Mouse (Mus musculus) liver, adult 2 months (tissue): ENCODE results near the gene Eva1c. TPM values are rescaled to one million over a fixed set of nuclear protein-coding genes. Genes with fewer than 3 reads are reported as not detected.

Experiments used
- DNase-seq: peaks from one replicate; pipeline ENCODE4 v3.0.0-alpha.2; 2011; ENCODE audit warnings: low read depth, low spot score; ENCODE audit errors: extremely low read depth
- H3K27ac ChIP-seq: fragments of 200-500 bp; replicated peaks from 2 replicates; pipeline ENCODE4 v1.5.1; 2012; ENCODE audit warnings: low read depth, mild to moderate bottlenecking, control low read depth, inconsistent platforms, low read length; ENCODE audit not compliant: insufficient read depth
- H3K27me3 ChIP-seq: fragments of 200-500 bp; 2 replicates; pipeline ENCODE4 v1.6.1; 2012; ENCODE audit warnings: mild to moderate bottlenecking, moderate library complexity, low read length, inconsistent platforms; ENCODE audit not compliant: control insufficient read depth, insufficient read depth
- H3K36me3 ChIP-seq: fragments of 200-500 bp; 2 replicates; pipeline ENCODE4 v1.6.1; 2012; ENCODE audit warnings: low read length, inconsistent platforms; ENCODE audit not compliant: control insufficient read depth, insufficient read depth
- H3K4me1 ChIP-seq: fragments of 200-500 bp; 2 replicates; pipeline ENCODE4 v1.6.1; 2011; ENCODE audit warnings: low read length; ENCODE audit not compliant: control insufficient read depth, insufficient read depth
- H3K4me3 ChIP-seq: fragments of 200-500 bp; 2 replicates; pipeline ENCODE4 v1.5.1; 2011; ENCODE audit warnings: low read depth, mild to moderate bottlenecking, control low read depth, low read length, moderate library complexity; ENCODE audit not compliant: insufficient read depth
- H3K79me2 ChIP-seq: fragments of 200-500 bp; 2 replicates; pipeline ENCODE4 v1.6.1; 2012; ENCODE audit warnings: inconsistent platforms, mild to moderate bottlenecking, low read length, moderate library complexity; ENCODE audit not compliant: control insufficient read depth, insufficient read depth
- H3K9ac ChIP-seq: fragments of 200-500 bp; 2 replicates; pipeline ENCODE4 v1.6.1; 2012; ENCODE audit warnings: low read depth, mild to moderate bottlenecking, control low read depth, inconsistent platforms, low read length
- CTCF ChIP-seq: fragments of 200-500 bp; IDR thresholded peaks from 2 replicates; pipeline ENCODE4 v1.5.1; 2011; ENCODE audit warnings: low read depth, low read length, control low read depth
- POLR2A ChIP-seq: fragments of 200-500 bp; IDR thresholded peaks from 2 replicates; pipeline ENCODE4 v1.6.1; 2011; ENCODE audit warnings: low read length, control low read depth; ENCODE audit not compliant: insufficient read depth; ENCODE audit errors: extremely low read depth
- WGBS: fragments of 180-500 bp; shearing (Covaris S2); methylation state at CpG from one replicate; pipeline ENCODE4 v1.1.7; 2018; 5-methylcytosine and 5-hydroxymethylcytosine counted together
- polyA plus RNA-seq: library from polyadenylated mRNA; depleted of rRNA; stranded (reverse); fragments of >200 nt; gene quantifications from 2 replicates; pipeline ENCODE4 v1.2.3, GENCODE M21; 2012; rRNA removed
- total RNA-seq: library from RNA; depleted of rRNA; stranded (reverse); fragments of >200 nt; gene quantifications from 2 replicates; pipeline ENCODE4 v1.2.3, GENCODE M21; 2014; rRNA removed

The Eva1c gene
- total RNA-seq (0.37 and 0.47 TPM in 2 replicates), polyA plus RNA-seq (0.11 and 0.38 TPM in 2 replicates)

DNA sequence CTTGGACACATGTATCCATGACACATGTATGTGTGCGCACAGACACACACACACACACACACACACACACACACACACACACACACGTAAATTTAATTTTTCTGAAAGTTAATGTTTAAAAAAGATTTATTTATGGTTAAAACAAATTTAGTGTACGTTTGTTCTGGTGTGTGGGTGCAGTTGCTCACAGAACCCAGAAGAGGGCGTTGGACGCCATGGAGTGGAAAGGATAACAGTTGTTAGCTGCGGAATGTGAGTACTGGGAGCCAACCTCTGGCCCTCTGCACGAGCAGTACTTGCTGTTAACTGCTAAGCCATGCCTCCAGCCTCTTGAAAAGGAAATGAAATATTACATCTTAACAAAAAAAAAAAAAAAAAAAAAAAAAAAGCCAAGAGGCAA is at the start of gene Eva1c:
Gene Eva1c, plus strand, starts transcription at position 263 of the 400 bp plus-strand sequence.
- H3K4me3 ChIP-seq: no peak within 1 kb of the TSS
- TF ChIP-seq POLR2A (no peak), CTCF (peak; percentile 48)
- 77% methylated on average over 7 of the region's 7 CpGs for WGBS
- H3K27me3 ChIP-seq: no peaks in the 10 kb centered on the region
- H3K79me2 ChIP-seq: no peaks in the 10 kb centered on the region
- no peaks in the 10 kb centered on the region for H3K4me1 ChIP-seq
- H3K36me3 ChIP-seq: no peaks in the 10 kb centered on the region
- H3K9ac ChIP-seq: no peak within 1 kb of the TSS
- DNase-seq: no peak
- no peak within 1 kb of the TSS for H3K27ac ChIP-seq

DNA sequence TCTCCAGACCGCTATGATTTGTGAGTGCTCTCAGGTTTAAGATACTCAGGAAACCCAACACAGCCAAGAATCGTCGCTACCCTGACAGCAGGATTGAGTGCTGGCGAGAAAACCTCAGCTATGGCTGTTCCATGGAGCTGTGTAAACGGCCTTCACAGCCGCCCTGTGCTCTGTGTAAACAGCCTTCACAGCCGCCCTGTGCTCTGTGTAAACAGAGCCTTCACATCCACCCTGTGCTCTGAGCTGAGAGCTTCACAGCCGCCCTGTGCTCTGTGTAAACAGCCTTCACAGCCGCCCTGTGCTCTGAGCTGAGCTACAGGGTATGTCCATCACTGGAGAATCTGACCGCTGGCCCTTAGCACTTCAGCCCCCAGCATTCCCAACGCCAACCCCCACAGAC is 46.7 kb upstream of the Eva1c start:
- Histone ChIP-seq H3K27me3 (no peaks in the 10 kb centered on the region), H3K27ac (peak overlapping the region; percentile 19), H3K79me2 (no peaks in the 10 kb centered on the region), H3K4me3 (no peak overlapping the region), H3K4me1 (peaks cover 3% of the 10 kb centered on the region), H3K36me3 (peaks cover 7% of the 10 kb centered on the region), H3K9ac (no peak overlapping the region)
- TF ChIP-seq POLR2A: no peak
- WGBS: 30% methylated on average over 11 of the region's 11 CpGs
- DNase-seq: peak; percentile 84

DNA sequence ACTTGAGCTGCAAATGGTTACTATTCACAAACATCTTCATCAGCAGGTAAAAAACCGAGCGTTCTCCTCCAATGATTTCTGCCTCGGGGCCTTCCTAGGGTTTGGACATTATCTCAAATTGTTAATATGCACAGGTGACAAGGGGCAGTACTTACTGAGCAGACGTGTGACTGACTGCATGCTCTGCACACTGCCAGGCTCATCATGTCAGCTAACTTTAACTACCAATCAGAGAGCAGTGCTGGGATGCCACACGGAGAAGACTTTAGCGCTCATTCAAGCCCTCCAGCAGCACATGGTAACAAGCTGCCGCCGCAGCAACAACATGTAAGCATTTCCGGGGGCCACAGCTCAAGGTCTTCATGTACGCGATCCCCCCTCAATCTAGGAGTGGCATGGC is 43.2 kb upstream of the Eva1c start:
- 94% methylated on average over 11 of the region's 11 CpGs for WGBS
- Histone ChIP-seq H3K27ac (no peak overlapping the region), H3K4me1 (peaks cover 3% of the 10 kb centered on the region), H3K9ac (no peak overlapping the region), H3K79me2 (no peaks in the 10 kb centered on the region), H3K27me3 (no peaks in the 10 kb centered on the region), H3K36me3 (peaks cover 18% of the 10 kb centered on the region), H3K4me3 (no peak overlapping the region)
- DNase-seq: no peak
- TF ChIP-seq POLR2A (no peak), CTCF (no peak)

- 29% methylated on average over 4 of the region's 4 CpGs for WGBS
- peak; percentile 85 for DNase-seq
- no peak for TF ChIP-seq POLR2A
- no peak for TF ChIP-seq CTCF
Measured at GRCm38 (mm10) chr16:90785257-90785656, 41.3 kb upstream of the Eva1c start.

DNA sequence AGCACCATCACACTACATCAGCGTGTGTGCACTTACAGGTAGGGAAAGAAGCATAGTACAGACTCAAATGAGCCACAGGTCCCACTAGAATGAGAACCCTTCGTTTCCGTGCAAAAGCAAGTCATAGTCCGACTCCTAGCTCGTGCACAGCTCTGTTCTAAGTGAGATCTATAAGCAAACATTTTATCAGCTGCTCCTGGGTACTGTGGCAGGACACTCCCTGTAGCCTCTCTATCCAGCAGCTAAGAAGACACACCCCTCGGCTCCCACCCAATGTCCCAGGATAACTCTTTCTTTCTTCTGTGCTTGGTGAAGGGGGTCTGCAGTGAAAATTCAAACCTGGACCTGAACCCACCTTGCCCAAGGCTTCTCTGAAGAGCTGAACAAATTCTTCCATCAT is 37.9 kb upstream of the Eva1c start:
- H3K36me3 ChIP-seq: peaks cover 29% of the 10 kb centered on the region
- 94% methylated on average over 6 of the region's 6 CpGs for WGBS
- DNase-seq: no peak

More at GRCm38 (mm10) chr16:90785257-90785656, 41.3 kb upstream of the Eva1c start:
- H3K27ac ChIP-seq: no peak overlapping the region
- peaks cover 26% of the 10 kb centered on the region for H3K36me3 ChIP-seq
- no peak overlapping the region for H3K4me3 ChIP-seq
- H3K27me3 ChIP-seq: no peaks in the 10 kb centered on the region
- no peak overlapping the region for H3K9ac ChIP-seq
- H3K79me2 ChIP-seq: no peaks in the 10 kb centered on the region
- no peaks in the 10 kb centered on the region; the same call in 1 of the 2 replicates for H3K4me1 ChIP-seq

GRCm38 (mm10) chr16:90790946-90791345 is 35.6 kb upstream of the Eva1c start:
- TF ChIP-seq CTCF (no peak), POLR2A (no peak)
- Histone ChIP-seq H3K4me3 (no peak overlapping the region), H3K79me2 (no peaks in the 10 kb centered on the region), H3K4me1 (no peaks in the 10 kb centered on the region), H3K27ac (no peak overlapping the region), H3K27me3 (no peaks in the 10 kb centered on the region), H3K36me3 (peaks cover 36% of the 10 kb centered on the region), H3K9ac (no peak overlapping the region)
- 95% methylated on average over 6 of the region's 6 CpGs for WGBS
- DNase-seq: no peak

More for the DNA sequence above, 37.9 kb upstream of the Eva1c start:
- Histone ChIP-seq H3K27me3 (no peaks in the 10 kb centered on the region), H3K27ac (no peak overlapping the region), H3K79me2 (no peaks in the 10 kb centered on the region), H3K9ac (no peak overlapping the region), H3K4me1 (no peaks in the 10 kb centered on the region; the same call in 1 of the 2 replicates), H3K4me3 (no peak overlapping the region)
- TF ChIP-seq CTCF (no peak), POLR2A (no peak)
